In genomic region chr2:147205076-147205615, GRCm38 (mm10) we compare ENCODE assay signal across 19 mouse cellular contexts. TPM values are rescaled to one million over a fixed set of nuclear protein-coding genes. Genes with fewer than 3 reads are reported as not detected.
DNase-seq lines count a peak whose midpoint lies in the region; ATAC-seq and TF ChIP-seq lines count a peak whose summit lies in the region.
"Had no signal": no experiment of that assay in that cellular context is flagged by ENCODE, and none has a peak within 500 bp of the region (broad histone marks: within the 10 kb centered on the region; RNA-seq: fewer than 3 reads in every experiment).

No protein-coding gene starts in this region.

- no peak overlapping the region for H3K4me3 ChIP-seq in heart, adult 2 months
- H3K4me3 ChIP-seq in liver, postnatal 0 days (ENCODE audit: low read depth, low read length): no peak overlapping the region
- no peak overlapping the region for H3K4me3 ChIP-seq in CH12.LX (replicated peaks in 1 of 3; ENCODE audit: low read depth in 2 of 3, low read length in 2 of 3, poor library complexity in 1 of 3)
- H3K4me3 ChIP-seq: heart, embryonic 10.5 days; liver, embryonic 13.5 days; midbrain, embryonic 12.5 days had no signal

- no peak for TF ChIP-seq EP300 in heart, adult 2 months (IDR thresholded peaks at IDR 0.05; ENCODE audit: insufficient read depth, low read depth, low read length)
- no peak for TF ChIP-seq EP300 in liver, postnatal 0 days (IDR thresholded peaks at IDR 0.05; ENCODE audit: low read depth)
- TF ChIP-seq EP300 in CH12.LX (IDR thresholded peaks at IDR 0.05; ENCODE audit: low read length): no peak

- H3K9me3 ChIP-seq in liver, postnatal 0 days (ENCODE audit: low read length): no peaks in the 10 kb centered on the region
- H3K9me3 ChIP-seq in CH12.LX (replicated peaks; ENCODE audit: low read length): no peaks in the 10 kb centered on the region
- H3K9me3 ChIP-seq: heart, embryonic 10.5 days; liver, embryonic 13.5 days; midbrain, embryonic 12.5 days had no signal

- no peak overlapping the region for H3K27ac ChIP-seq in heart, adult 2 months
- no peak overlapping the region for H3K27ac ChIP-seq in liver, postnatal 0 days (ENCODE audit: low read depth)
- H3K27ac ChIP-seq in CH12.LX (ENCODE audit: insufficient read depth, low read depth): no peak overlapping the region
- H3K27ac ChIP-seq: heart, embryonic 10.5 days; liver, embryonic 13.5 days; midbrain, embryonic 12.5 days had no signal

- H3K4me1 ChIP-seq in heart, adult 2 months (ENCODE audit: control insufficient read depth, insufficient read depth, low read length): no peaks in the 10 kb centered on the region
- H3K4me1 ChIP-seq in liver, postnatal 0 days (ENCODE audit: insufficient read depth): no peaks in the 10 kb centered on the region
- H3K4me1 ChIP-seq in CH12.LX (ENCODE audit: control insufficient read depth in 1 of 2, insufficient read depth in 2 of 2): peaks cover 0 to 6% of the 10 kb centered on the region in 2 experiments; a peak in 1 of 4 replicates
- H3K4me1 ChIP-seq: liver, embryonic 13.5 days; midbrain, embryonic 12.5 days had no signal

- dilution Hi-C loops in CH12.LX (cut with MboI; ENCODE audit: extremely low pct_ligation_motif_present, extremely low pct_unique_long_range_greater_than_20kb, low sequenced_read_pairs): no loop called here

- TF ChIP-seq CTCF in heart, adult 2 months (IDR thresholded peaks at IDR 0.05): peak; percentile 41
- peak; percentile 50 for TF ChIP-seq CTCF in liver, postnatal 0 days (IDR thresholded peaks at IDR 0.05; ENCODE audit: low read depth)
- TF ChIP-seq CTCF in CH12.LX (conservative IDR thresholded peaks at IDR 0.05 in 1 of 2, IDR thresholded peaks at IDR 0.05 in 1 of 2; ENCODE audit: low read depth in 2 of 2, low read length in 2 of 2): peak; percentile 17 to 65; a peak in 2 of 4 replicates
- peak; percentile 12; the same call in 1 of the 2 replicates for TF ChIP-seq CTCF in brain, embryonic 14.5 days (IDR thresholded peaks at IDR 0.05; ENCODE audit: borderline replicate concordance, extremely low read depth, insufficient read depth, insufficient read length)

- WGBS in heart, adult 2 months: 17% methylated on average over 4 of the region's 4 CpGs
- WGBS in liver, postnatal 0 days (ENCODE audit: insufficient replicate concordance): 16% methylated on average over 4 of the region's 4 CpGs

- H3K79me2 ChIP-seq in heart, adult 2 months (replicated peaks; ENCODE audit: control insufficient read depth, insufficient read depth, low read length): no peaks in the 10 kb centered on the region
- no peaks in the 10 kb centered on the region for H3K79me2 ChIP-seq in CH12.LX (replicated peaks; ENCODE audit: control insufficient read depth, extremely low read depth, insufficient read depth, poor library complexity, severe bottlenecking)

- H3K36me3 ChIP-seq in heart, adult 2 months (ENCODE audit: control insufficient read depth, insufficient read depth, low read length): no peaks in the 10 kb centered on the region
- H3K36me3 ChIP-seq in liver, postnatal 0 days (replicated peaks; ENCODE audit: insufficient read depth, low read length): no peaks in the 10 kb centered on the region
- no peaks in the 10 kb centered on the region for H3K36me3 ChIP-seq in CH12.LX (replicated peaks in 1 of 2; ENCODE audit: control insufficient read depth in 1 of 2, insufficient read depth in 1 of 2, low read length in 1 of 2)
- H3K36me3 ChIP-seq: heart, embryonic 10.5 days; liver, embryonic 13.5 days; midbrain, embryonic 12.5 days had no signal

- intact Hi-C loops in heart, adult 2 months (cut with DNase I): loop anchor here (5.0 kb wide), 1 partner anchor 102 kb away; no protein-coding TSS in a partner anchor

- DNase-seq in heart, adult 2 months: no peak
- no peak for DNase-seq in heart, adult 9 months (ENCODE audit: low spot score in 2 of 2)
- no peak for DNase-seq in liver, postnatal 0 days
- DNase-seq in liver (no peak), CH12.LX (ENCODE audit: extremely low read depth) (peak; percentile 18)
- DNase-seq in brain, embryonic 14.5 days (ENCODE audit: low read depth): peak; percentile 23
- DNase-seq in natural killer cell, adult 2 months (ENCODE audit: low spot score in 2 of 2): no peak
- DNase-seq in spleen, postnatal 36 days (ENCODE audit: low spot score in 2 of 2): no peak
- DNase-seq: cerebellum, postnatal 36 days; heart, postnatal 4 days; kidney, postnatal 10 days; liver, embryonic 13.5 days; lung, postnatal 14 days; right cerebral cortex, postnatal 4 days; thymus, adult 2 months had no signal

- H3K9ac ChIP-seq in heart, adult 2 months (ENCODE audit: low read depth, low read length): no peak overlapping the region
- no peak overlapping the region for H3K9ac ChIP-seq in liver, postnatal 0 days (replicated peaks)
- no peak overlapping the region for H3K9ac ChIP-seq in CH12.LX (ENCODE audit: insufficient read depth, low read depth)
- H3K9ac ChIP-seq: liver, embryonic 13.5 days; midbrain, embryonic 12.5 days had no signal

- ATAC-seq in liver, postnatal 0 days: no peak

- no peak for TF ChIP-seq POLR2A in heart, adult 2 months (IDR thresholded peaks at IDR 0.05; ENCODE audit: insufficient read depth, low read depth, low read length)
- no peak for TF ChIP-seq POLR2A in CH12.LX (IDR thresholded peaks at IDR 0.05; ENCODE audit: low read depth, low read length)
- no peak for TF ChIP-seq POLR2A in brain, embryonic 14.5 days (IDR thresholded peaks at IDR 0.05; ENCODE audit: borderline replicate concordance, extremely low read depth, insufficient read depth, insufficient read length, poor library complexity, severe bottlenecking)

- in situ Hi-C loops in CH12.LX (cut with MboI; ENCODE audit: low pct_ligation_motif_present, low pct_unique_long_range_greater_than_20kb, low sequenced_read_pairs): no loop called here

- no peak overlapping the region for H3K4me2 ChIP-seq in liver, postnatal 0 days (ENCODE audit: low read depth, low read length)
- no peak overlapping the region for H3K4me2 ChIP-seq in CH12.LX (ENCODE audit: insufficient read depth, low read depth, poor library complexity, severe bottlenecking)
- H3K4me2 ChIP-seq: liver, embryonic 13.5 days; midbrain, embryonic 12.5 days had no signal

- H3K27me3 ChIP-seq in heart, adult 2 months (ENCODE audit: control insufficient read depth, insufficient read depth, low read length): no peaks in the 10 kb centered on the region
- 0 out of 2 replicates have a peak, but pooled peaks cover 2% of the 10 kb centered on the region for H3K27me3 ChIP-seq in liver, postnatal 0 days (ENCODE audit: insufficient read depth, low read length)
- no peaks in the 10 kb centered on the region for H3K27me3 ChIP-seq in CH12.LX (replicated peaks)

- TF ChIP-seq RAD21 in CH12.LX (IDR thresholded peaks at IDR 0.05; ENCODE audit: low read depth, low read length): peak; percentile 18

TF ChIP-seq in CH12.LX, 34 proteins besides CTCF, POLR2A, EP300 and RAD21:
- TF ChIP-seq MAZ (IDR thresholded peaks at IDR 0.05; ENCODE audit: low read depth, low read length): no peak
- TF ChIP-seq GABPA (IDR thresholded peaks at IDR 0.05; ENCODE audit: insufficient replicate concordance, low read depth, low read length): no peak
- TF ChIP-seq SMC3 (IDR thresholded peaks at IDR 0.05; ENCODE audit: low read depth, low read length): peak; percentile 71
- TF ChIP-seq BHLHE40 (IDR thresholded peaks at IDR 0.05; ENCODE audit: low read depth, low read length): no peak
- no peak for TF ChIP-seq ETS1 (conservative IDR thresholded peaks at IDR 0.05; ENCODE audit: low read depth, low read length)
- TF ChIP-seq MAFK (IDR thresholded peaks at IDR 0.05; ENCODE audit: insufficient replicate concordance, low read length): no peak
- no peak for TF ChIP-seq NELFE (IDR thresholded peaks at IDR 0.05; ENCODE audit: low read depth, low read length)
TF ChIP-seq in CH12.LX: peak in this region for 1.

RNA-seq across cellular contexts. Expression of gene Nkx2-2, which starts 11.1 kb away (rescaled TPM):
- not detected for total RNA-seq in heart, adult 2 months (2021)
- not detected in 2 replicates for polyA plus RNA-seq in heart, adult 2 months (2012; rRNA removed)
- polyA plus RNA-seq in liver, postnatal 0 days (2015; fragmentation: Nextera tagmentation; extraction: Ambion mirVana): not detected in 2 replicates
- not detected in 2 replicates for total RNA-seq in CH12.LX (2012; rRNA removed)
- total RNA-seq in CH12.LX (2014; rRNA removed): not detected in 2 replicates
- polyA plus RNA-seq in CH12.LX (2012; ENCODE audit: insufficient read length, low read depth): not detected in 2 replicates
- polyA plus RNA-seq in brain, embryonic 14.5 days (2012; rRNA removed): 8.8 and 14.4 TPM in 2 replicates
- total RNA-seq: gastrocnemius, adult 8-10 months; heart, postnatal 4 days had no signal
- polyA plus RNA-seq: embryonic facial prominence, embryonic 14.5 days; liver, embryonic 13.5 days had no signal

Comparison
In these comparisons a context has a peak if more than half of its experiments do, and no peak if none do; other contexts are left out.
1. DNase-seq: peak in CH12.LX (single experiment) and brain, embryonic 14.5 days (single experiment); none in heart, adult 2 months (0 of 2), heart, adult 9 months (0 of 2), liver, postnatal 0 days (single experiment), liver (single experiment), natural killer cell, adult 2 months (0 of 2) and spleen, postnatal 36 days (0 of 2).
2. Peak in every context shown above with its lines, with median percentiles within 50 percentile points of each other: CTCF ChIP-seq.